Mouse (Mus musculus) CH12.LX (cell line): ENCODE measurements around the gene Gm49383. TPM values are rescaled to one million over a fixed set of nuclear protein-coding genes. Genes with fewer than 3 reads are reported as not detected.
A peak's percentile ranks its signal among the peaks of the same experiment; 100 is the strongest.

Experiments used
- DNase-seq: peaks from one replicate; pipeline ENCODE4 v3.0.0-alpha.2; 2013; ENCODE audit errors: extremely low read depth
- H3K27ac ChIP-seq: 2 replicates; pipeline ENCODE4 v1.5.1; 2012; ENCODE audit warnings: low read depth, mild to moderate bottlenecking, control low read depth, moderate library complexity; ENCODE audit not compliant: insufficient read depth
- H3K27me3 ChIP-seq: replicated peaks from 2 replicates; pipeline ENCODE3; 2012; ENCODE audit warnings: inconsistent platforms
- H3K36me3 ChIP-seq, 2 experiments: replicated peaks in 1 of 2; 2 replicates each; pipeline versions ENCODE3 to v1.6.1; 2012; ENCODE audit warnings: inconsistent platforms in 1 of 2, low read length in 1 of 2, mild to moderate bottlenecking in 1 of 2, mixed read lengths in 1 of 2, moderate library complexity in 1 of 2; ENCODE audit not compliant: control insufficient read depth in 1 of 2, insufficient read depth in 1 of 2
- H3K4me1 ChIP-seq, 2 experiments: 2 replicates each; pipeline ENCODE4 v1.6.1; 2012; ENCODE audit warnings: inconsistent platforms in 1 of 2, moderate library complexity in 1 of 2; ENCODE audit not compliant: insufficient read depth in 2 of 2, control insufficient read depth in 1 of 2
- H3K4me2 ChIP-seq: 2 replicates; pipeline ENCODE4 v1.6.1; 2012; ENCODE audit warnings: low read depth, mild to moderate bottlenecking, control low read depth; ENCODE audit not compliant: poor library complexity, insufficient read depth, severe bottlenecking
- H3K4me3 ChIP-seq, 3 experiments: fragments of 150-350 bp in 1 of 3; sonication (generic) in 1 of 3; replicated peaks in 1 of 3; 2 replicates each; pipeline versions ENCODE3 to v1.5.1; 2011 to 2012; ENCODE audit warnings: low read depth in 2 of 3, low read length in 2 of 3, mild to moderate bottlenecking in 2 of 3, moderate library complexity in 2 of 3, control low read depth in 1 of 3, improper control_type of control experiment in 1 of 3, inconsistent platforms in 1 of 3, mixed read lengths in 1 of 3; ENCODE audit not compliant: poor library complexity in 1 of 3
- H3K79me2 ChIP-seq: replicated peaks from 2 replicates; pipeline ENCODE4 v1.6.1; 2012; ENCODE audit warnings: mild to moderate bottlenecking, moderate library complexity; ENCODE audit not compliant: control insufficient read depth, poor library complexity, insufficient read depth, severe bottlenecking; ENCODE audit errors: extremely low read depth
- H3K9ac ChIP-seq: 2 replicates; pipeline ENCODE4 v1.6.1; 2012; ENCODE audit warnings: low read depth, mild to moderate bottlenecking, control low read depth, moderate library complexity; ENCODE audit not compliant: insufficient read depth
- H3K9me3 ChIP-seq: replicated peaks from 2 replicates; pipeline ENCODE3; 2012; ENCODE audit warnings: low read length, inconsistent platforms, mixed read lengths
- CHD1 ChIP-seq: IDR thresholded peaks from 2 replicates; pipeline ENCODE4 v1.6.1; 2012; ENCODE audit warnings: low read depth, low read length, improper control_type of control experiment, inconsistent platforms
- CHD2 ChIP-seq: IDR thresholded peaks from 2 replicates; pipeline ENCODE4 v1.6.1; 2011; ENCODE audit warnings: low read length, improper control_type of control experiment
- E2F4 ChIP-seq: IDR thresholded peaks from 2 replicates; pipeline ENCODE4 v1.6.1; 2011; ENCODE audit warnings: low read depth, low read length, improper control_type of control experiment; ENCODE audit not compliant: insufficient replicate concordance
- ELF1 ChIP-seq: IDR thresholded peaks from 2 replicates; pipeline ENCODE4 v1.6.1; 2014; ENCODE audit warnings: low read depth, mild to moderate bottlenecking, inconsistent platforms, low read length, improper control_type of control experiment
- EP300 ChIP-seq: IDR thresholded peaks from 2 replicates; pipeline ENCODE4 v1.6.1; 2011; ENCODE audit warnings: low read length, improper control_type of control experiment
- HCFC1 ChIP-seq: IDR thresholded peaks from 2 replicates; pipeline ENCODE4 v1.6.1; 2012; ENCODE audit warnings: low read depth, mild to moderate bottlenecking, inconsistent platforms, low read length, improper control_type of control experiment
- IRF4 ChIP-seq: IDR thresholded peaks from 2 replicates; pipeline ENCODE4 v1.6.1; 2014; ENCODE audit warnings: low read depth, mild to moderate bottlenecking, inconsistent platforms, low read length, improper control_type of control experiment
- JUN ChIP-seq: IDR thresholded peaks from 2 replicates; pipeline ENCODE4 v1.6.1; 2011; ENCODE audit warnings: low read depth, mild to moderate bottlenecking, low read length, improper control_type of control experiment, moderate library complexity; ENCODE audit not compliant: insufficient read depth
- JUND ChIP-seq: conservative IDR thresholded peaks from 2 replicates; pipeline ENCODE4 v1.6.1; 2011; ENCODE audit warnings: low read depth, low read length, improper control_type of control experiment
- KAT2A ChIP-seq: IDR thresholded peaks from 2 replicates; pipeline ENCODE4 v1.6.1; 2012; ENCODE audit warnings: low read length, improper control_type of control experiment, inconsistent platforms; ENCODE audit not compliant: insufficient replicate concordance
- MAFK ChIP-seq: IDR thresholded peaks from 2 replicates; pipeline ENCODE4 v1.6.1; 2011; ENCODE audit warnings: low read length, improper control_type of control experiment; ENCODE audit not compliant: insufficient replicate concordance
- MAX ChIP-seq: IDR thresholded peaks from 2 replicates; pipeline ENCODE4 v1.6.1; 2011; ENCODE audit warnings: low read length, improper control_type of control experiment
- MAZ ChIP-seq: IDR thresholded peaks from 2 replicates; pipeline ENCODE4 v1.6.1; 2012; ENCODE audit warnings: low read depth, mild to moderate bottlenecking, inconsistent platforms, low read length, improper control_type of control experiment, moderate library complexity
- MEF2A ChIP-seq: IDR thresholded peaks from 2 replicates; pipeline ENCODE4 v1.6.1; 2014; ENCODE audit warnings: low read depth, mild to moderate bottlenecking, inconsistent platforms, low read length, improper control_type of control experiment, borderline replicate concordance
- MXI1 ChIP-seq: IDR thresholded peaks from 2 replicates; pipeline ENCODE4 v1.6.1; 2011; ENCODE audit warnings: mild to moderate bottlenecking, low read depth, low read length, improper control_type of control experiment
- NELFE ChIP-seq: IDR thresholded peaks from 2 replicates; pipeline ENCODE4 v1.6.1; 2011; ENCODE audit warnings: low read depth, low read length, improper control_type of control experiment
- PAX5 ChIP-seq: IDR thresholded peaks from 2 replicates; pipeline ENCODE4 v1.6.1; 2012; ENCODE audit warnings: low read length, inconsistent platforms, mixed read lengths
- POLR2AphosphoS2 ChIP-seq: IDR thresholded peaks from 2 replicates; pipeline ENCODE4 v1.6.1; 2011; ENCODE audit warnings: low read depth, low read length, improper control_type of control experiment
- RCOR1 ChIP-seq: conservative IDR thresholded peaks from 2 replicates; pipeline ENCODE4 v1.6.1; 2012; ENCODE audit warnings: low read depth, mild to moderate bottlenecking, inconsistent platforms, low read length, improper control_type of control experiment
- SMC3 ChIP-seq: IDR thresholded peaks from 2 replicates; pipeline ENCODE4 v1.6.1; 2011; ENCODE audit warnings: low read depth, low read length, improper control_type of control experiment
- TBP ChIP-seq: conservative IDR thresholded peaks from 2 replicates; pipeline ENCODE4 v1.6.1; 2011; ENCODE audit warnings: low read depth, low read length, improper control_type of control experiment
- TCF12 ChIP-seq: IDR thresholded peaks from 2 replicates; pipeline ENCODE4 v1.6.1; 2014; ENCODE audit warnings: low read depth, mild to moderate bottlenecking, inconsistent platforms, low read length, improper control_type of control experiment
- UBTF ChIP-seq: IDR thresholded peaks from 2 replicates; pipeline ENCODE4 v1.6.1; 2012; ENCODE audit warnings: low read depth, mild to moderate bottlenecking, inconsistent platforms, low read length, improper control_type of control experiment, moderate library complexity
- USF2 ChIP-seq: conservative IDR thresholded peaks from 2 replicates; pipeline ENCODE4 v1.6.1; 2011; ENCODE audit warnings: low read depth, low read length, improper control_type of control experiment
- ZC3H11A ChIP-seq: IDR thresholded peaks from 2 replicates; pipeline ENCODE4 v1.6.1; 2012; ENCODE audit warnings: low read depth, mild to moderate bottlenecking, inconsistent platforms, low read length, improper control_type of control experiment
- ZMIZ1 ChIP-seq: IDR thresholded peaks from 2 replicates; pipeline ENCODE4 v1.6.1; 2012; ENCODE audit warnings: low read depth, mild to moderate bottlenecking, inconsistent platforms, low read length, improper control_type of control experiment
- ZNF384 ChIP-seq: IDR thresholded peaks from 2 replicates; pipeline ENCODE4 v1.6.1; 2012; ENCODE audit warnings: low read depth, low read length, improper control_type of control experiment, inconsistent platforms
- dilution Hi-C: fragments of 300-500 bp; cut with MboI; formaldehyde crosslinking; loops from 2 replicates; pipeline ENCODE4 v1.14.3; 2020; ENCODE audit warnings: low sequenced_read_pairs; ENCODE audit not compliant: extremely low pct_unique_long_range_greater_than_20kb, extremely low pct_ligation_motif_present
- in situ Hi-C: fragments of 300-500 bp; cut with MboI; formaldehyde crosslinking; loops from 3 replicates; pipeline ENCODE4 v1.14.3; 2019; ENCODE audit warnings: low sequenced_read_pairs, low pct_ligation_motif_present, low pct_unique_long_range_greater_than_20kb, mixed read lengths
- polyA plus RNA-seq: library from polyadenylated mRNA; unstranded; fragments of >175 nt; gene quantifications from 2 replicates; pipeline ENCODE4 v1.2.1, GENCODE M21; 2012; ENCODE audit warnings: low read depth; ENCODE audit not compliant: insufficient read length
- total RNA-seq, 2 experiments: library from RNA; depleted of rRNA; stranded (reverse); fragments of 300-350 nt in 1 of 2; fragments of >200 nt in 1 of 2; gene quantifications; 2 replicates each; pipeline ENCODE4 v1.2.3; 2012 to 2014

Gene Gm49383
- total and polyA plus RNA-seq, 3 experiments, result 19.1 to 52.1 (median 21.3) TPM

DNA sequence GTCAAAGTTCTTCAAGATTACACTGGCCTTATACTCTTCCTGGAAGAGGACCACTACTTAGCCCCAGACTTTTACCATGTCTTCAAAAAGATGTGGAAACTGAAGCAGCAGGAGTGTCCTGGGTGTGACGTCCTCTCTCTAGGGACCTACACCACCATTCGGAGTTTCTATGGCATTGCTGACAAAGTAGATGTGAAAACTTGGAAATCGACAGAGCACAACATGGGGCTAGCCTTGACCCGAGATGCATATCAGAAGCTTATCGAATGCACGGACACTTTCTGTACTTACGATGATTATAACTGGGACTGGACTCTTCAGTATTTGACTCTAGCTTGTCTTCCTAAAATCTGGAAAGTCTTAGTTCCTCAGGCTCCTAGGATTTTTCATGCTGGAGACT is 11.5 kb downstream of the Gm49383 start:
- in situ Hi-C loops, result no loop called here
- DNase-seq, result peak; percentile 35
- peaks cover 7 to 21% of the 10 kb centered on the region in 2 experiments; a peak in 3 of 4 replicates for H3K4me1 ChIP-seq
- peak overlapping the region; percentile 74 for H3K4me2 ChIP-seq
- peaks cover 56% of the 10 kb centered on the region for H3K79me2 ChIP-seq
- TF ChIP-seq SMC3 (no peak), ZNF384 (no peak)
- TF ChIP-seq, all 38 proteins: peak for 0
- peak overlapping the region; percentile 88 for H3K9ac ChIP-seq
- peaks cover 24 to 48% of the 10 kb centered on the region in 2 experiments for H3K36me3 ChIP-seq
- H3K9me3 ChIP-seq, result no peaks in the 10 kb centered on the region
- H3K4me3 ChIP-seq, result peak overlapping the region; percentile 64 to 89 (median 75)
- no peaks in the 10 kb centered on the region for H3K27me3 ChIP-seq
- H3K27ac ChIP-seq, result peak overlapping the region; percentile 72; the same call in 1 of the 2 replicates
- dilution Hi-C loops, result no loop called here

DNA sequence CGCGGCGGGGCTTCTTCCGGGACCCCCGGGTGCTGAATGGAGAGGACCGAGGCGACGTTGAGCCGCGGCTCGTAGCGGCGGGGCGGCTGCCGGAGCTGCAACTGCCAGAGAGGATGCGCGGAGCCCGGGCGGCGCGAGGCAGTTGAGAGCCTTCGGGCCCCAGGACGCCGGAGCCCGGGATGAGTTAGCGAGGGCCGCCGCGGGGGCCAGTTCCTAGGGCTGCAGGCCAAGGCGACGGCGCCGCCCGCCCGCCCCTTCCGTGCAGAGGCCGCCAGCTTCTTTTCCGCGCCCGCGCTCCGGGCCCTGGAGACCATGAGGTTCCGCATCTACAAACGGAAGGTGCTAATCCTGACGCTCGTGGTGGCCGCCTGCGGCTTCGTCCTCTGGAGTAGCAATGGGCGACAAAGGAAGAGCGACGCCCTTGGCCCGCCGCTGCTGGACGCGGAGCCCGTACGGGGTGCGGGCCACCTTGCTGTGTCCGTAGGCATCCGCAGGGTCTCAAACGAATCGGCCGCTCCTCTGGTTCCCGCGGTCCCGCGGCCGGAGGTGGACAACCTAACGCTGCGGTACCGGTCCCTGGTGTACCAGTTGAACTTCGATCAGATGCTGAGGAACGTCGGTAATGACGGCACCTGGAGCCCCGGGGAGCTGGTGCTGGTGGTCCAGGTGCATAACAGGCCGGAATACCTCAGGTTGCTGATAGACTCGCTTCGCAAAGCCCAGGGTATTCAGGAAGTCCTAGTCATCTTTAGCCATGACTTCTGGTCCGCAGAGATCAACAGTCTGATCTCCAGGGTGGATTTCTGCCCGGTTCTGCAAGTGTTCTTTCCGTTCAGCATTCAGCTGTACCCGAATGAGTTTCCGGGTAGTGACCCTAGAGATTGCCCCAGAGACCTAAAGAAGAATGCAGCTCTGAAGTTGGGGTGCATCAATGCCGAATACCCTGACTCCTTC is 12.3 kb downstream of the Gm49383 start:
- peak overlapping the region; percentile 74 for H3K4me2 ChIP-seq
- peak; percentile 35 for DNase-seq
- in situ Hi-C loops, result no loop called here
- H3K4me1 ChIP-seq, result peaks cover 7 to 21% of the 10 kb centered on the region in 2 experiments; a peak in 3 of 4 replicates
- H3K4me3 ChIP-seq, result peak overlapping the region; percentile 64 to 89 (median 75)
- H3K9ac ChIP-seq, result peak overlapping the region; percentile 88
- H3K9me3 ChIP-seq, result no peaks in the 10 kb centered on the region
- H3K27ac ChIP-seq, result peak overlapping the region; percentile 72
- peaks cover 18 to 44% of the 10 kb centered on the region in 2 experiments for H3K36me3 ChIP-seq
- dilution Hi-C loops, result no loop called here
- no peaks in the 10 kb centered on the region for H3K27me3 ChIP-seq
- TF ChIP-seq TBP (no peak), UBTF (no peak), JUND (no peak), IRF4 (no peak), MXI1 (no peak), MAFK (no peak), ELF1 (0 out of 2 replicates have a peak, but pooled peaks have one; percentile 3), NELFE (no peak), CHD1 (no peak), ZC3H11A (no peak), KAT2A (no peak), ZNF384 (no peak), PAX5 (no peak), HCFC1 (no peak), E2F4 (no peak), JUN (no peak), MAX (peak; percentile 17; the same call in 1 of the 2 replicates), POLR2AphosphoS2 (no peak), ZMIZ1 (no peak), TCF12 (no peak), RCOR1 (no peak), USF2 (no peak), EP300 (no peak), MEF2A (peak; percentile 14; the same call in 1 of the 2 replicates), CHD2 (no peak), MAZ (no peak; the same call in 1 of the 2 replicates)
- H3K79me2 ChIP-seq, result peaks cover 56% of the 10 kb centered on the region
